Mouse (Mus musculus) liver, adult 2 months (tissue): ENCODE measurements around the gene Dpysl4. TPM values are rescaled to one million over a fixed set of nuclear protein-coding genes. Genes with fewer than 3 reads are reported as not detected.

Experiments used
- DNase-seq: peaks from one replicate; pipeline ENCODE4 v3.0.0-alpha.2; 2011; ENCODE audit warnings: low read depth, low spot score; ENCODE audit errors: extremely low read depth
- H3K27ac ChIP-seq: fragments of 200-500 bp; replicated peaks from 2 replicates; pipeline ENCODE4 v1.5.1; 2012; ENCODE audit warnings: low read depth, mild to moderate bottlenecking, control low read depth, inconsistent platforms, low read length; ENCODE audit not compliant: insufficient read depth
- H3K27me3 ChIP-seq: fragments of 200-500 bp; 2 replicates; pipeline ENCODE4 v1.6.1; 2012; ENCODE audit warnings: mild to moderate bottlenecking, moderate library complexity, low read length, inconsistent platforms; ENCODE audit not compliant: control insufficient read depth, insufficient read depth
- H3K36me3 ChIP-seq: fragments of 200-500 bp; 2 replicates; pipeline ENCODE4 v1.6.1; 2012; ENCODE audit warnings: low read length, inconsistent platforms; ENCODE audit not compliant: control insufficient read depth, insufficient read depth
- H3K4me1 ChIP-seq: fragments of 200-500 bp; 2 replicates; pipeline ENCODE4 v1.6.1; 2011; ENCODE audit warnings: low read length; ENCODE audit not compliant: control insufficient read depth, insufficient read depth
- H3K4me3 ChIP-seq: fragments of 200-500 bp; 2 replicates; pipeline ENCODE4 v1.5.1; 2011; ENCODE audit warnings: low read depth, mild to moderate bottlenecking, control low read depth, low read length, moderate library complexity; ENCODE audit not compliant: insufficient read depth
- H3K79me2 ChIP-seq: fragments of 200-500 bp; 2 replicates; pipeline ENCODE4 v1.6.1; 2012; ENCODE audit warnings: inconsistent platforms, mild to moderate bottlenecking, low read length, moderate library complexity; ENCODE audit not compliant: control insufficient read depth, insufficient read depth
- H3K9ac ChIP-seq: fragments of 200-500 bp; 2 replicates; pipeline ENCODE4 v1.6.1; 2012; ENCODE audit warnings: low read depth, mild to moderate bottlenecking, control low read depth, inconsistent platforms, low read length
- CTCF ChIP-seq: fragments of 200-500 bp; IDR thresholded peaks from 2 replicates; pipeline ENCODE4 v1.5.1; 2011; ENCODE audit warnings: low read depth, low read length, control low read depth
- POLR2A ChIP-seq: fragments of 200-500 bp; IDR thresholded peaks from 2 replicates; pipeline ENCODE4 v1.6.1; 2011; ENCODE audit warnings: low read length, control low read depth; ENCODE audit not compliant: insufficient read depth; ENCODE audit errors: extremely low read depth
- whole genome bisulfite sequencing: fragments of 180-500 bp; shearing (Covaris S2); methylation state at CpG from one replicate; pipeline ENCODE4 v1.1.7; 2018; 5-methylcytosine and 5-hydroxymethylcytosine counted together
- polyA plus RNA-seq: library from polyadenylated mRNA; depleted of rRNA; stranded (reverse); fragments of >200 nt; gene quantifications from 2 replicates; pipeline ENCODE4 v1.2.3, GENCODE M21; 2012
- total RNA-seq: library from RNA; depleted of rRNA; stranded (reverse); fragments of >200 nt; gene quantifications from 2 replicates; pipeline ENCODE4 v1.2.3, GENCODE M21; 2014

The Dpysl4 gene
- total and polyA plus RNA-seq, 2 experiments, result 0.11 to 0.28 TPM

DNA sequence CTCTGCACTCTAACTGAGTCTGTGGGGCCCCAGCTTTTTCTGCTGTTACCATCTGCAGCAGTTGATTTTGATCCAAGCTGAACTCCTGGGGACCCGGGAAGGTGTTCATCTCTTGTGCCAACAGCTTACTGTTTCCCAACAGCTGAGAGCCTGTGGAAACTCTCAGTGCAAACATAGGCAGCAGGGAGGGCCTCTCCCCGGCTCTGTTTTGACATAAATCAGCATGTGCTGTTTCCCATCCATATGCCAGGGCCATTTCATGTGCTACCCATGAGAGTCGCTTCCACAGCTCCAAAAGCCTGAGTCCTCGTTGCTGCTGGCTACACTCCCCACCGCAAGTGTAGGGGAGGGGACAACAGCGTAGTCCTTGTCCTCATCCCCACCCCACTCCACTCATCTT lies 7.6 kb upstream of the Dpysl4 start:
- no peak overlapping the region for H3K9ac ChIP-seq
- H3K36me3 ChIP-seq, result no peaks in the 10 kb centered on the region
- no peak overlapping the region for H3K27ac ChIP-seq
- H3K27me3 ChIP-seq, result 0 out of 2 replicates have a peak, but pooled peaks cover 2% of the 10 kb centered on the region
- 57% methylated on average over 6 of the region's 6 CpGs for WGBS
- TF ChIP-seq POLR2A (no peak), CTCF (no peak)
- H3K79me2 ChIP-seq, result no peaks in the 10 kb centered on the region
- no peaks in the 10 kb centered on the region for H3K4me1 ChIP-seq
- no peak for DNase-seq
- H3K4me3 ChIP-seq, result no peak overlapping the region

DNA sequence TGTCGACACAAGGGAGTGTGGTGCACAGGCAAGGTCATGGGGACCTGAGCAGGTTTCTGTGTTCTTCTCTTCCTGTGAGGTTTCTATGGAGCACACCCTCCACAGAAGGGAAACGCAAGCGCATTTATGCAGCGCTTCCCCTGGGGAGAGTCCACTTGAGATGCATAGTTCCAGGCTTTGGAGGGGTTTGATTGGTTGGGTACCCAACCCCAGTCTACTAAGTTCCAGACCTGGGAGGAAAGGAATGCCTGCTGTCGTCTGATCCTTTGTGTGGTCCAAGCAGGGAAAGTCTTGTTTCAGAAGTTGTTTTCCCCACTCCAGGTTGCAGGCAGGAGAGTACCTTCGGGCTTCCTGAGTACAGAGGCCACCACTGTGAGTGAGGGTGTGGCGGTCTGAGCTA lies 6.7 kb upstream of the Dpysl4 start:
- Histone ChIP-seq H3K9ac (no peak overlapping the region), H3K79me2 (no peaks in the 10 kb centered on the region), H3K36me3 (no peaks in the 10 kb centered on the region), H3K27ac (no peak overlapping the region), H3K4me3 (no peak overlapping the region), H3K4me1 (no peaks in the 10 kb centered on the region), H3K27me3 (0 out of 2 replicates have a peak, but pooled peaks cover 2% of the 10 kb centered on the region)
- no peak for TF ChIP-seq POLR2A
- 75% methylated on average over 7 of the region's 7 CpGs for WGBS
- DNase-seq, result no peak

DNA sequence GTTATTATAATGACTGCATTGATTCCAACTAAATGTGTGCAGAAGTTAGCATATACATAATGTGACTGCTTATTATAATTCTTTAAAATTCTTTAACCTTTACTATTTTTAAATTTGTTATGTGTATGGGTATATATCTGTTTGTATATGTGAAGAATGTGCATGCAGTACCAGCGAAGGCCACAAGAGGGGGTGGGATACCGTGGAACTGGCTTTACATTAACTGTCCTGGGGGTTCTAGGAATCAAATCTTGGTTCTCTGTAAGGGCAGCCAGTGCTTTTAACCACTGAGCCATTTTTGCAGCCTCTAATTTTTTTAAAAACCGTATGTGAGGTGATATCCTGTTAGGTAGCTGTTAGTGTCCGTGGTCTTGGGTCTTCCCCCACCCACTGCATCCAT lies 5.1 kb upstream of the Dpysl4 start:
- H3K4me1 ChIP-seq, result no peaks in the 10 kb centered on the region
- TF ChIP-seq POLR2A (no peak), CTCF (no peak)
- no peaks in the 10 kb centered on the region for H3K36me3 ChIP-seq
- H3K27ac ChIP-seq, result no peak overlapping the region
- WGBS, result 71% methylated on average over 4 of the region's 4 CpGs
- no peaks in the 10 kb centered on the region for H3K79me2 ChIP-seq
- H3K9ac ChIP-seq, result no peak overlapping the region
- H3K27me3 ChIP-seq, result peaks cover 6% of the 10 kb centered on the region; the same call in 1 of the 2 replicates
- no peak for DNase-seq
- no peak overlapping the region for H3K4me3 ChIP-seq

DNA sequence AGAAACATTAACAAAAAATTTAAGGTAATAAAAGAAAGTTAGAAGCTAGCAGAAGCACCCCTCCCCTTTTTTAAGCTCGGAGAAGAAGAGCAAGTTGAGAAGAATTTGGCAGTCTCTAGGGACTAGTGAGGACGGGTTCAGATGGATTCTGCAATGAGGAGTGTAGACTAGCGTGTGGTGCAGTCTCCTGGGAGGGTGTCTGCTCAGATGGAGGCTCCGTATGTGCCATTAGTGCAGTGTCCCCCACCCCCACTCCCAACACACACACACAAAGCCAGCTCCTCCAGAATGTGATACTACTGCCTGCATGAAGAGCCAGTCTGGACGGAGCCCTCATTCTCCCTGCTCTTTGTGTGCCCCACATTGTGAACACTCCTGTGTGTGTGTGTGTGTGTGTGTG lies 4.6 kb upstream of the Dpysl4 start:
- H3K79me2 ChIP-seq, result no peaks in the 10 kb centered on the region
- DNase-seq, result no peak
- no peaks in the 10 kb centered on the region for H3K36me3 ChIP-seq
- 70% methylated on average over 5 of the region's 5 CpGs for WGBS
- H3K4me3 ChIP-seq, result no peak overlapping the region
- no peak overlapping the region for H3K27ac ChIP-seq
- H3K27me3 ChIP-seq, result peaks cover 8% of the 10 kb centered on the region; the same call in 1 of the 2 replicates
- no peaks in the 10 kb centered on the region for H3K4me1 ChIP-seq
- no peak for TF ChIP-seq CTCF
- TF ChIP-seq POLR2A, result no peak
- H3K9ac ChIP-seq, result no peak overlapping the region

DNA sequence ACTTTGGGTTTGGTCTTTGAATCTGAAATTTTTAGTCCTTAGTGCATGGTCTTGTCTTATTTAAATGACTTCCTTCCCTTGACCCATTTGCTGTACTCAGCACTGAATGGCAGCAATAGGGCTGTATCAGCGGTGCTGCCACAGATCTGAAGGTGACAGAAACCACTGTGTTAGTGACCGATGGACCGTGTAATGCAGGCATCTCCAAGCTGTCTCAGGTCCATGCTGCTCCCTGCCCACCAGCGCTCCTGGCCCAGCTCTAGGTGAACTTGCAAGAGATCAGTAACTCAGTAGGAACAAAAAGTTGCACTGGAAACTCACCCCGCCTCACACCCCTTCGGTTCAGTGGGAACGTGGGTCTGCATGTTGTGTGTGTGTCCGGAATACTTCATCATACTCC lies 3.5 kb upstream of the Dpysl4 start:
- 82% methylated on average over 8 of the region's 8 CpGs for WGBS
- H3K4me1 ChIP-seq, result no peaks in the 10 kb centered on the region
- no peaks in the 10 kb centered on the region for H3K36me3 ChIP-seq
- H3K9ac ChIP-seq, result no peak overlapping the region
- DNase-seq, result no peak
- no peaks in the 10 kb centered on the region for H3K79me2 ChIP-seq
- H3K4me3 ChIP-seq, result no peak overlapping the region
- H3K27ac ChIP-seq, result no peak overlapping the region
- peaks cover 12% of the 10 kb centered on the region; the same call in 1 of the 2 replicates for H3K27me3 ChIP-seq
- TF ChIP-seq CTCF (no peak), POLR2A (no peak)

DNA sequence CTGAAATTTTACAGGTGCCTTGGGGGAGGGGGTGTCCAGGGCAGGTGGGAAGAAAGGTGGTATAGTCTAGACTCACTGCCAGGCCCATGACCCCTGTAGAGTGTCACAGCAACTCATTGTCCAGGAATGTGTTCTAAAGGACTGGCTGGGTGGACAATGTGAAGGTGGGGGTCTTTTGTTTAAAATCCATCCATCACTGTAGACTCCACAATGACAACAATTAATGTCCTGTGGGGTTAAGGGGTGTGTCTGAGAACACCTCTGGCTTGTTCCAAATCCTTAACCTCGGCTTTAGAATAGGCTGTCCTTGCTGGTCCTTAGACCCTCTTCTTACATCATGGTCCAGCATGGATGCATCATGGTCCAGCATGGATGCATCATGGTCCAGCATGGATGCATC lies 1.5 kb upstream of the Dpysl4 start:
- no peak for DNase-seq
- Histone ChIP-seq H3K4me1 (no peaks in the 10 kb centered on the region), H3K79me2 (no peaks in the 10 kb centered on the region), H3K9ac (no peak overlapping the region), H3K27me3 (peaks cover 11% of the 10 kb centered on the region; the same call in 1 of the 2 replicates), H3K36me3 (no peaks in the 10 kb centered on the region), H3K27ac (no peak overlapping the region), H3K4me3 (no peak overlapping the region)
- TF ChIP-seq CTCF (no peak), POLR2A (no peak)
- 56% methylated on average over 1 of the region's 1 CpGs for WGBS
